Comparison of ENCODE assay signal across 15 mouse cellular contexts in the genomic region with DNA sequence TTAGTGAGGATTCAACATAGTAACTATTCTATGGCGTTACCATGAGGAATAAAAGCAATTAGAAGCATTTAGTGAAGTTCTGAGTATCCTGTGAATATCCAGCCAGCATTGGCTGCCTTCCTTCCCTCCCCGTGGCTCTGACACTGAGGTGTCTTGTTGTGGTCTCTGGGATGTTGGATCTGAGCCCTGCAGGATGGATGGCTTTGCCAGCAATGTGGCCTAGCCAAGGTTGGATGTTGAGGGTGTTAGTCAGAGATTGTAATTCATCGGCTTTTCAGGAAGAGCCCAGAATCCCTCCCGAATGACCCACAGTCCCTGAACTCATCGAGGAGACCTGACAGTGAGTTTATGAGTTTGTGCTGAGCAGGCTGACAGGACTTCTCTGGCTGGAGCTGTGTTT. TPM values are rescaled to one million over a fixed set of nuclear protein-coding genes. Genes with fewer than 3 reads are reported as not detected.
DNase-seq lines count a peak whose midpoint lies in the region; ATAC-seq and TF ChIP-seq lines count a peak whose summit lies in the region.
"Had no signal": no experiment of that assay in that cellular context is flagged by ENCODE, and none has a peak within 500 bp of the region (broad histone marks: within the 10 kb centered on the region; RNA-seq: fewer than 3 reads in every experiment).

No protein-coding gene starts in this region.

- H3K9ac ChIP-seq in kidney, embryonic 15.5 days = no peak overlapping the region
- H3K9ac ChIP-seq: intestine, embryonic 15.5 days; liver, embryonic 15.5 days; neural tube, embryonic 12.5 days had no signal

- H3K27ac ChIP-seq in cerebellum, adult 2 months (ENCODE audit: insufficient read depth, low read length) = no peak overlapping the region
- H3K27ac ChIP-seq in kidney, embryonic 15.5 days = no peak overlapping the region
- H3K27ac ChIP-seq: intestine, embryonic 15.5 days; liver, embryonic 15.5 days; neural tube, embryonic 12.5 days had no signal

- H3K4me2 ChIP-seq in kidney, embryonic 15.5 days = no peak overlapping the region
- H3K4me2 ChIP-seq: intestine, embryonic 15.5 days; liver, embryonic 15.5 days; neural tube, embryonic 12.5 days had no signal

- no peak for TF ChIP-seq POLR2A in cerebellum, adult 2 months (IDR thresholded peaks at IDR 0.05; ENCODE audit: borderline replicate concordance, insufficient read depth, low read length)

- intact Hi-C loops in heart, postnatal 14 days (cut with DNase I) = no loop called here

- no peak for TF ChIP-seq CTCF in cerebellum, adult 2 months (IDR thresholded peaks at IDR 0.05; ENCODE audit: borderline replicate concordance, insufficient read depth, low read depth, low read length)

- H3K4me3 ChIP-seq in cerebellum, adult 2 months (replicated peaks; ENCODE audit: insufficient read depth, low read depth, low read length) = no peak overlapping the region
- H3K4me3 ChIP-seq in kidney, embryonic 15.5 days (replicated peaks) = no peak overlapping the region
- H3K4me3 ChIP-seq: intestine, embryonic 15.5 days; liver, embryonic 15.5 days; megakaryocyte, embryonic 14.5 days; neural tube, embryonic 12.5 days had no signal

- WGBS in cerebellum, adult 2 months = 10% methylated on average over 5 of the region's 5 CpGs
- 56% methylated on average over 5 of the region's 5 CpGs for WGBS in kidney, embryonic 15.5 days

- ATAC-seq in cerebellum, adult (ENCODE audit: insufficient number of reproducible peaks, low FRiP score, low TSS enrichment) = no peak
- no peak for ATAC-seq in kidney, embryonic 15.5 days (replicated peaks; ENCODE audit: low FRiP score)
- ATAC-seq: intestine, embryonic 15.5 days had no signal

- peak; percentile 47 to 67 for DNase-seq in cerebellum, adult 2 months
- DNase-seq in kidney, adult 8-10 months = peak; percentile 49 to 53
- DNase-seq in adrenal gland, adult 2 months = peak; percentile 90
- peak; percentile 29 to 62 for DNase-seq in heart, postnatal 14 days
- no peak for DNase-seq in frontal cortex, adult 2 months (ENCODE audit: extremely low spot score in 1 of 2, low spot score in 1 of 2)
- DNase-seq in ovary, postnatal 36 days (ENCODE audit: low spot score) = no peak
- DNase-seq: gastrocnemius, postnatal 25 days; spleen, adult 18-20 months; thymus, postnatal 4 days had no signal

- H3K9me3 ChIP-seq in kidney, embryonic 15.5 days (replicated peaks) = 0 out of 2 replicates have a peak, but pooled peaks cover 2% of the 10 kb centered on the region
- H3K9me3 ChIP-seq: intestine, embryonic 15.5 days; liver, embryonic 15.5 days; megakaryocyte, embryonic 14.5 days; neural tube, embryonic 12.5 days had no signal

- no peaks in the 10 kb centered on the region for H3K27me3 ChIP-seq in cerebellum, adult 2 months (ENCODE audit: control insufficient read depth, insufficient read depth, low read length)
- H3K27me3 ChIP-seq in kidney, embryonic 15.5 days = no peaks in the 10 kb centered on the region
- H3K27me3 ChIP-seq: intestine, embryonic 15.5 days; liver, embryonic 15.5 days; neural tube, embryonic 12.5 days had no signal

- H3K4me1 ChIP-seq in cerebellum, adult 2 months (ENCODE audit: control insufficient read depth, insufficient read depth, low read length) = peaks cover 12% of the 10 kb centered on the region
- peaks cover 7% of the 10 kb centered on the region for H3K4me1 ChIP-seq in kidney, embryonic 15.5 days
- H3K4me1 ChIP-seq: liver, embryonic 15.5 days; megakaryocyte, embryonic 14.5 days had no signal

- H3K36me3 ChIP-seq in kidney, embryonic 15.5 days = no peaks in the 10 kb centered on the region
- H3K36me3 ChIP-seq: intestine, embryonic 15.5 days; liver, embryonic 15.5 days; neural tube, embryonic 12.5 days had no signal

RNA-seq across cellular contexts. Expression of gene Rgs3, which starts 36.4 kb away (rescaled TPM):
- polyA plus RNA-seq in cerebellum, adult 2 months (2012; rRNA removed) = 92.7 and 97.5 TPM in 2 replicates
- polyA plus RNA-seq in kidney, embryonic 15.5 days (2015; fragmentation: Nextera tagmentation; extraction: Ambion mirVana) = 53.7 and 56.9 TPM in 2 replicates
- 10 to 100 TPM; 28.2 to 39.5 TPM for total RNA-seq in adrenal gland, adult 2 months (2021)
- polyA plus RNA-seq in adrenal gland, adult 2 months (2012; rRNA removed) = 31.5 and 35.7 TPM in 2 replicates
- total RNA-seq in heart, postnatal 14 days (2021) = 10 to 100 TPM; 38.9 to 42.2 TPM
- polyA plus RNA-seq in frontal cortex, adult 2 months (2012; rRNA removed) = 46.3 and 48.4 TPM in 2 replicates

Comparison
In these comparisons a context has a peak if more than half of its experiments do, and no peak if none do; other contexts are left out.
1. DNase-seq: peak in cerebellum, adult 2 months (2 of 2), kidney, adult 8-10 months (2 of 2), adrenal gland, adult 2 months (single experiment) and heart, postnatal 14 days (2 of 2); none in frontal cortex, adult 2 months (0 of 2) and ovary, postnatal 36 days (single experiment).